Mouse (Mus musculus): Measurements from ENCODE around the gene Rbfox1.

GRCm38 (mm10) chr16:5953106-5953505 lies 68.0 kb downstream of the Rbfox1 start:
- TF ChIP-seq CTCF (IDR thresholded peaks at IDR 0.05; ENCODE audit: low read depth, low read length) (no peak), POLR2AphosphoS5 (IDR thresholded peaks at IDR 0.05; ENCODE audit: insufficient replicate concordance, low read depth, low read length) (no peak), TAL1 (conservative IDR thresholded peaks at IDR 0.05; ENCODE audit: low read depth, low read length) (no peak), GATA1 (IDR thresholded peaks at IDR 0.05; ENCODE audit: borderline replicate concordance, low read length) (no peak)
